Mouse (Mus musculus): ENCODE measurements around the gene Wdr95. TPM values are rescaled to one million over a fixed set of nuclear protein-coding genes. Genes with fewer than 3 reads are reported as not detected.
A peak's percentile ranks its signal among the peaks of the same experiment; 100 is the strongest.

Gene Wdr95
- polyA plus RNA-seq, 1 experiment from 2014 or later = 0.11 TPM

DNA sequence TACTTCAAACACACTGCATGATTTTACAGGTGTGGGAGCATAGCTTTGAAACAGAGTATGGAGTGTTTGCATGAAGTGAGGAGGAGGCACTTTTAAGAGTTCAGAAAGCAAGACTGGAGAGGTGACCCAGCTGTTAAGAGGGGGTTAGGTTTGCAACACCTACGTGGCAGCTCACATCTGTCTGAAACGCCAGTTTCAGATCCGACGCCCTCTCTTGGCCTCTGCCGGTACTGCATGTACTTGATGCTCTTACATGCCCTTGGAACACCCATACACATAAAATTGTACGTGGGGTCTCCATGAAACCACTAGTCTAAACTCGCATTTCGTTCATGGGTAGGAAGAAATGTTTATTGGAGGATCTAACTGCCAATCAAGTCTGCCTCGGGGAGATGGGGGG is 24.3 kb downstream of the Wdr95 start:
- no peak overlapping the region for H3K9ac ChIP-seq (ENCODE audit: low read length)
- no peak overlapping the region for H3K4me2 ChIP-seq (ENCODE audit: low read depth, low read length)
- WGBS = 41% methylated on average over 9 of the region's 9 CpGs
- no peak for ATAC-seq (replicated peaks; ENCODE audit: extremely low read depth, insufficient read depth, low FRiP score)
- H3K4me3 ChIP-seq (ENCODE audit: low read length) = no peak overlapping the region
- H3K36me3 ChIP-seq (ENCODE audit: control insufficient read depth, insufficient read depth) = no peaks in the 10 kb centered on the region
- no peaks in the 10 kb centered on the region for H3K4me1 ChIP-seq (ENCODE audit: control insufficient read depth, insufficient read depth, low read length)
- no peaks in the 10 kb centered on the region for H3K27me3 ChIP-seq (ENCODE audit: control insufficient read depth, insufficient read depth, low read length)
- no peak overlapping the region for H3K27ac ChIP-seq (ENCODE audit: low read length)
- H3K9me3 ChIP-seq (replicated peaks; ENCODE audit: control insufficient read depth, low read length) = no peaks in the 10 kb centered on the region; the same call in 1 of the 2 replicates

- Histone ChIP-seq H3K9me3 (replicated peaks; ENCODE audit: control insufficient read depth, low read length) (no peaks in the 10 kb centered on the region; the same call in 1 of the 2 replicates), H3K27ac (ENCODE audit: low read length) (no peak overlapping the region), H3K4me2 (ENCODE audit: low read depth, low read length) (no peak overlapping the region), H3K9ac (ENCODE audit: low read length) (no peak overlapping the region), H3K27me3 (ENCODE audit: control insufficient read depth, insufficient read depth, low read length) (no peaks in the 10 kb centered on the region), H3K36me3 (ENCODE audit: control insufficient read depth, insufficient read depth) (no peaks in the 10 kb centered on the region), H3K4me1 (ENCODE audit: control insufficient read depth, insufficient read depth, low read length) (no peaks in the 10 kb centered on the region), H3K4me3 (ENCODE audit: low read length) (no peak overlapping the region)
- WGBS = 89% methylated on average over 11 of the region's 11 CpGs
- no peak for ATAC-seq (replicated peaks; ENCODE audit: extremely low read depth, insufficient read depth, low FRiP score)
Observed at GRCm38 (mm10) chr5:149553373-149553772, 24.9 kb downstream of the Wdr95 start.

DNA sequence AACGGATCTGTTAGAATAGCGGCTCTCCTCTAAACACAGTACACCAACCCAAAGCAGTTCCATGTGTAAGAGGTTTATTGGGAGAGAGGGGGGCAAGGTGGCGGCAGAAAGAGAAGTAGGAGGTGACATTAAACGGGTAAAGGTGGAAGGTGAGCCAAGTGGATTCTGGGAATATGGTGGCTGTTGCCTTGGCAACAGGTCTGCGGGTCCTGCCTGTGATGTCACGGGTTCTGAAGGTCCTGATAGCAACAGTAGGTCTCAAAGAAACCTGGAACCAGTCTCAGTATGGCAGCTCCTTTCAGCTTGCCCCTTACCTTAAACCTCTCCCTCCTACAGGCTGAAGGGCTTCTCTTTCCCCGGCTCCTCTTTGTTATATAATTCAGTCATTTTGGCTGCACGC is 25.9 kb downstream of the Wdr95 start:
- H3K4me3 ChIP-seq (ENCODE audit: low read length) = no peak overlapping the region
- no peak overlapping the region for H3K4me2 ChIP-seq (ENCODE audit: low read depth, low read length)
- no peaks in the 10 kb centered on the region for H3K4me1 ChIP-seq (ENCODE audit: control insufficient read depth, insufficient read depth, low read length)
- H3K9ac ChIP-seq (ENCODE audit: low read length) = no peak overlapping the region
- H3K36me3 ChIP-seq (ENCODE audit: control insufficient read depth, insufficient read depth) = no peaks in the 10 kb centered on the region
- no peaks in the 10 kb centered on the region for H3K9me3 ChIP-seq (replicated peaks; ENCODE audit: control insufficient read depth, low read length)
- no peak for ATAC-seq (replicated peaks; ENCODE audit: extremely low read depth, insufficient read depth, low FRiP score)
- no peak overlapping the region for H3K27ac ChIP-seq (ENCODE audit: low read length)
- H3K27me3 ChIP-seq (ENCODE audit: control insufficient read depth, insufficient read depth, low read length) = no peaks in the 10 kb centered on the region; the same call in 1 of the 2 replicates
- WGBS = 83% methylated on average over 8 of the region's 8 CpGs

DNA sequence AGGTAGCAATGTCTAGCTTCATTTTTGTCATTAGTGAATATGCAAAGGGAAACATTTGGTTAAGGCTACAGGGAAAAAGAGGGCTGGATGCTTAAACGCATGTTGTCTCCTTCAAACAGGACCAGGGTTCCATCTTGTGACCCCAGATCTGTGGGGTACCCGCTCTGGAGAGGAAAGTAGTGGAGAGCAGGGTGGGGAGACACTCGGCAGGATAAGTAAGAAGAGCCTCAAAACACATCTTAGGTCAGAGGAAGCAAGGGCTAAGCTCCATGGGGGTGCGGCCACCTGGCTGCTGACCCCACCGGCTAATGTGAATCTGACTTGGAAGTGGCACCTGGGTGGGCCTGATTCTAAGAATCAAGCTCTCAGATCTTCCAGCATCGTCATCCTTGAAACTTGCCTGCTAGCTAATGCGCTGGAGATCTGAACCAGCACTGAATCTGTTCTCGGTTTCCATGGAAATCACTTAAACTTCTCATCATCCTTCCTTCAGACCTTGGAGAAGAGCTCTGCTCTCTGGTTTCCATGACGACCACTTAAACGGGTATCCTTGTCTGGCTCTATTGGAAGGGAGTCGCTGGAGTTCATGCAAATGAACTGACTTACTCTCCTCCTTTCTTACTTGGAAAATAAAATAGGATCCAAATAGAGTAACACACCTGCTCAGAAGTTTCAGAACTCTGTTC is 32.6 kb downstream of the Wdr95 start:
- Histone ChIP-seq H3K27me3 (ENCODE audit: control insufficient read depth, insufficient read depth, low read length) (no peaks in the 10 kb centered on the region; the same call in 1 of the 2 replicates), H3K9ac (ENCODE audit: low read length) (no peak overlapping the region), H3K9me3 (replicated peaks; ENCODE audit: control insufficient read depth, low read length) (no peaks in the 10 kb centered on the region), H3K27ac (ENCODE audit: low read length) (no peak overlapping the region), H3K36me3 (ENCODE audit: control insufficient read depth, insufficient read depth) (no peaks in the 10 kb centered on the region), H3K4me1 (ENCODE audit: control insufficient read depth, insufficient read depth, low read length) (no peaks in the 10 kb centered on the region), H3K4me2 (ENCODE audit: low read depth, low read length) (no peak overlapping the region), H3K4me3 (ENCODE audit: low read length) (no peak overlapping the region)
- no peak for ATAC-seq (replicated peaks; ENCODE audit: extremely low read depth, insufficient read depth, low FRiP score)
- WGBS = 50% methylated on average over 11 of the region's 11 CpGs

DNA sequence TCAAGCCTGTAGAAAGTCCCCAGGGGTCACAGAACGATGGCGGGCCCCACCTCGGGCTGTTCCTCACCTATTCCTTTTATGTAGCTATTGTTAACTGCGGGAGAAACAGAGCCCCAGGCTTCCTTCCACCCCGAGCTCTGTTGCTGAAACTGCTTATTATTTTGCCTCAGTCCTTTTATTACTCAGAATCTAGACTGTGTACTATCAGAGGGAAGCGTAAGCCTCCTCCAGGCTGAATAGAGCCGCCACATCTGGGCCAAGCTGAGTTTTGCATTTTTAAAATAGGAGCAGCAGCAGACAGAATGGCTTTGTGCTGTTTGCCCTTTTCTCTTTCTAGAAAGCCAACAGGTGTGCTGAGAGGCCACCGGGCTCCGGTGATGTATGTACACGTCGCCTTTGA is 37.5 kb downstream of the Wdr95 start:
- no peak overlapping the region for H3K27ac ChIP-seq (ENCODE audit: low read length)
- no peak overlapping the region for H3K4me3 ChIP-seq (ENCODE audit: low read length)
- WGBS = 65% methylated on average over 11 of the region's 11 CpGs
- H3K9ac ChIP-seq (ENCODE audit: low read length) = no peak overlapping the region
- H3K9me3 ChIP-seq (replicated peaks; ENCODE audit: control insufficient read depth, low read length) = no peaks in the 10 kb centered on the region
- no peak for ATAC-seq (replicated peaks; ENCODE audit: extremely low read depth, insufficient read depth, low FRiP score)
- no peaks in the 10 kb centered on the region for H3K36me3 ChIP-seq (ENCODE audit: control insufficient read depth, insufficient read depth)
- H3K4me1 ChIP-seq (ENCODE audit: control insufficient read depth, insufficient read depth, low read length) = peaks cover 4% of the 10 kb centered on the region; the same call in 1 of the 2 replicates
- H3K27me3 ChIP-seq (ENCODE audit: control insufficient read depth, insufficient read depth, low read length) = no peaks in the 10 kb centered on the region
- no peak overlapping the region for H3K4me2 ChIP-seq (ENCODE audit: low read depth, low read length)

- H3K27me3 ChIP-seq (ENCODE audit: control insufficient read depth, insufficient read depth, low read length) = no peaks in the 10 kb centered on the region
- no peak overlapping the region for H3K4me3 ChIP-seq (ENCODE audit: low read length)
- H3K36me3 ChIP-seq (ENCODE audit: control insufficient read depth, insufficient read depth) = no peaks in the 10 kb centered on the region
- no peak overlapping the region for H3K27ac ChIP-seq (ENCODE audit: low read length)
- no peaks in the 10 kb centered on the region for H3K9me3 ChIP-seq (replicated peaks; ENCODE audit: control insufficient read depth, low read length)
- H3K9ac ChIP-seq (ENCODE audit: low read length) = no peak overlapping the region
- ATAC-seq (replicated peaks; ENCODE audit: extremely low read depth, insufficient read depth, low FRiP score) = peak; percentile 49; the same call in 1 of the 2 replicates
- H3K4me2 ChIP-seq (ENCODE audit: low read depth, low read length) = no peak overlapping the region
- 63% methylated on average over 5 of the region's 5 CpGs for WGBS
- peaks cover 4% of the 10 kb centered on the region; the same call in 1 of the 2 replicates for H3K4me1 ChIP-seq (ENCODE audit: control insufficient read depth, insufficient read depth, low read length)
Observed at GRCm38 (mm10) chr5:149566957-149567356, 38.5 kb downstream of the Wdr95 start.

- H3K4me3 ChIP-seq (ENCODE audit: low read length) = no peak overlapping the region
- no peak overlapping the region for H3K27ac ChIP-seq (ENCODE audit: low read length)
- ATAC-seq (replicated peaks; ENCODE audit: extremely low read depth, insufficient read depth, low FRiP score) = no peak
- H3K9me3 ChIP-seq (replicated peaks; ENCODE audit: control insufficient read depth, low read length) = no peaks in the 10 kb centered on the region
- WGBS = 66% methylated on average over 13 of the region's 13 CpGs
- H3K4me2 ChIP-seq (ENCODE audit: low read depth, low read length) = no peak overlapping the region
- H3K36me3 ChIP-seq (ENCODE audit: control insufficient read depth, insufficient read depth) = no peaks in the 10 kb centered on the region
- peaks cover 4% of the 10 kb centered on the region; the same call in 1 of the 2 replicates for H3K4me1 ChIP-seq (ENCODE audit: control insufficient read depth, insufficient read depth, low read length)
- H3K27me3 ChIP-seq (ENCODE audit: control insufficient read depth, insufficient read depth, low read length) = no peaks in the 10 kb centered on the region
- H3K9ac ChIP-seq (ENCODE audit: low read length) = no peak overlapping the region
Observed at GRCm38 (mm10) chr5:149568993-149569392, 40.5 kb downstream of the Wdr95 start.

- ATAC-seq (replicated peaks; ENCODE audit: extremely low read depth, insufficient read depth, low FRiP score) = no peak
- H3K4me1 ChIP-seq (ENCODE audit: control insufficient read depth, insufficient read depth, low read length) = peaks cover 3% of the 10 kb centered on the region; the same call in 1 of the 2 replicates
- H3K27me3 ChIP-seq (ENCODE audit: control insufficient read depth, insufficient read depth, low read length) = no peaks in the 10 kb centered on the region
- WGBS = 39% methylated on average over 10 of the region's 10 CpGs
- H3K27ac ChIP-seq (ENCODE audit: low read length) = no peak overlapping the region
- H3K36me3 ChIP-seq (ENCODE audit: control insufficient read depth, insufficient read depth) = no peaks in the 10 kb centered on the region
- H3K4me3 ChIP-seq (ENCODE audit: low read length) = no peak overlapping the region
- no peaks in the 10 kb centered on the region for H3K9me3 ChIP-seq (replicated peaks; ENCODE audit: control insufficient read depth, low read length)
- H3K9ac ChIP-seq (ENCODE audit: low read length) = no peak overlapping the region
- no peak overlapping the region for H3K4me2 ChIP-seq (ENCODE audit: low read depth, low read length)
Observed at GRCm38 (mm10) chr5:149576977-149577376, 48.5 kb downstream of the Wdr95 start.

DNA sequence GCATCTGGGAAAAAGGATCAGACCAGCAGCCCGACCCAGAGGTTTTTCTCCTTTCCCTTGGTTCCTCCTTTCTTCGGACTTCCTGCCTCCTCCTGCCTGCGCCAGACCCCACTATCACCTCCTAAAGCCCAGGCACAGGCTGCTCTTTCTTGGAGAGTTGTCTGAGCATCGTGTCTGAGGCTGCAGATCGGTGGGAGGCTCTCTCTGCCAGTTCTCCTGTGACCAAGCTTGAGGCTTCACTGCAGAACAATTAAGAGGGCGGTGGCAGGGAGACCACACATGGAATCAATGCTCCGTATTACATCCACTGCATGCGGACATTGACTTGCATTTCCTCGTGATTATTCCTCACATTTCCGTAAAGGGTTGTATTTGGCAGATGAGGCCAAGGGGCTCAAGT is 49.0 kb downstream of the Wdr95 start:
- H3K4me3 ChIP-seq (ENCODE audit: low read length) = no peak overlapping the region
- no peaks in the 10 kb centered on the region for H3K27me3 ChIP-seq (ENCODE audit: control insufficient read depth, insufficient read depth, low read length)
- H3K4me2 ChIP-seq (ENCODE audit: low read depth, low read length) = no peak overlapping the region
- no peak overlapping the region for H3K9ac ChIP-seq (ENCODE audit: low read length)
- H3K9me3 ChIP-seq (replicated peaks; ENCODE audit: control insufficient read depth, low read length) = no peaks in the 10 kb centered on the region
- H3K27ac ChIP-seq (ENCODE audit: low read length) = no peak overlapping the region
- 25% methylated on average over 10 of the region's 10 CpGs for WGBS
- no peak for ATAC-seq (replicated peaks; ENCODE audit: extremely low read depth, insufficient read depth, low FRiP score)
- no peaks in the 10 kb centered on the region for H3K36me3 ChIP-seq (ENCODE audit: control insufficient read depth, insufficient read depth)
- peaks cover 3% of the 10 kb centered on the region; the same call in 1 of the 2 replicates for H3K4me1 ChIP-seq (ENCODE audit: control insufficient read depth, insufficient read depth, low read length)
